Mouse (Mus musculus) heart, postnatal 0 days (tissue): Measurements from ENCODE around the gene Moap1. TPM values are rescaled to one million over a fixed set of nuclear protein-coding genes. Genes with fewer than 3 reads are reported as not detected.
A peak's percentile ranks its signal among the peaks of the same experiment; 100 is the strongest.

ENCODE experiments used
- ATAC-seq: fragments of 200-750 bp; cut with Nextera tagmentation; 2 replicates; pipeline ENCODE4 v1.8.0; 2017; ENCODE audit warnings: low read depth, moderate number of reproducible peaks, moderate library complexity; ENCODE audit not compliant: insufficient read depth
- DNase-seq: peaks from one replicate; pipeline ENCODE4 v3.0.0-alpha.2; 2016; ENCODE audit warnings: low spot score
- H3K27ac ChIP-seq: fragments of 300-500 bp; sonication (generic); 2 replicates; pipeline ENCODE4 v1.5.1; 2014; ENCODE audit warnings: low read depth, mild to moderate bottlenecking
- H3K27me3 ChIP-seq: fragments of 300-500 bp; sonication (generic); 2 replicates; pipeline ENCODE4 v1.6.1; 2014; ENCODE audit warnings: low read length, mixed read lengths; ENCODE audit not compliant: control insufficient read depth, insufficient read depth
- H3K36me3 ChIP-seq: fragments of 300-500 bp; sonication (generic); replicated peaks from 2 replicates; pipeline ENCODE4 v1.6.1; 2014; ENCODE audit warnings: low read length, mixed read lengths; ENCODE audit not compliant: control insufficient read depth, insufficient read depth
- H3K4me1 ChIP-seq: fragments of 300-500 bp; sonication (generic); 2 replicates; pipeline ENCODE4 v1.6.1; 2014; ENCODE audit warnings: antibody characterized with exemption; ENCODE audit not compliant: control insufficient read depth, insufficient read depth
- H3K4me2 ChIP-seq: fragments of 300-500 bp; sonication (generic); 2 replicates; pipeline ENCODE4 v1.6.1; 2014; ENCODE audit warnings: low read depth, mild to moderate bottlenecking, low read length, moderate library complexity
- H3K4me3 ChIP-seq: fragments of 300-500 bp; sonication (generic); 2 replicates; pipeline ENCODE4 v1.5.1; 2014; ENCODE audit warnings: low read depth, low read length
- H3K9ac ChIP-seq: fragments of 300-500 bp; sonication (generic); replicated peaks from 2 replicates; pipeline ENCODE4 v1.6.1; 2014; ENCODE audit warnings: low read depth, low read length, mixed read lengths
- H3K9me3 ChIP-seq: fragments of 300-500 bp; sonication (generic); replicated peaks from 2 replicates; pipeline ENCODE4 v1.6.1; 2016; ENCODE audit warnings: low read length; ENCODE audit not compliant: control insufficient read depth
- CTCF ChIP-seq: IDR thresholded peaks from 2 replicates; pipeline ENCODE4 v1.5.1; 2016; ENCODE audit warnings: antibody characterized with exemption, control low read depth, low read depth
- EP300 ChIP-seq: IDR thresholded peaks from 2 replicates; pipeline ENCODE4 v1.6.1; 2016; ENCODE audit warnings: antibody characterized with exemption, low read depth
- WGBS: fragments of 180-500 bp; shearing (Covaris S2); extraction: QIAGEN DNeasy Blood & Tissue Kit; methylation state at CpG from one replicate; pipeline ENCODE4 v1.1.7; 2014; 5-methylcytosine and 5-hydroxymethylcytosine counted together
- polyA plus RNA-seq: library from polyadenylated mRNA; unstranded; fragments of >200 nt; fragmentation: Nextera tagmentation; extraction: Ambion mirVana; gene quantifications from 2 replicates; pipeline ENCODE4 v1.2.1, GENCODE M21; 2015
- total RNA-seq: library from RNA; depleted of rRNA; stranded (reverse); fragments of >200 nt; gene quantifications from 2 replicates; pipeline ENCODE4 v1.2.3, GENCODE M21; 2014; ENCODE audit warnings: low replicate concordance

Moap1 gene
- total and polyA plus RNA-seq, 2 experiments from 2014 or later, result 11.6 TPM; not detected in 1

- peak; percentile 59 for DNase-seq
- Histone ChIP-seq H3K4me2 (no peak overlapping the region), H3K4me1 (no peaks in the 10 kb centered on the region), H3K27ac (no peak overlapping the region), H3K9ac (no peak overlapping the region), H3K36me3 (no peaks in the 10 kb centered on the region), H3K4me3 (no peak overlapping the region), H3K27me3 (no peaks in the 10 kb centered on the region), H3K9me3 (no peaks in the 10 kb centered on the region)
- peak; percentile 77; the same call in 1 of the 2 replicates for ATAC-seq
- WGBS, result 26% methylated on average over 13 of the region's 13 CpGs
- TF ChIP-seq EP300, result no peak
- peak; percentile 84 for TF ChIP-seq CTCF
Measured at GRCm38 (mm10) chr12:102719552-102720315, 23.7 kb downstream of the Moap1 start.

- Histone ChIP-seq H3K9me3 (no peaks in the 10 kb centered on the region), H3K4me2 (no peak overlapping the region), H3K4me1 (peaks cover 7% of the 10 kb centered on the region; the same call in 1 of the 2 replicates), H3K4me3 (no peak overlapping the region), H3K9ac (no peak overlapping the region), H3K27ac (no peak overlapping the region), H3K36me3 (no peaks in the 10 kb centered on the region), H3K27me3 (no peaks in the 10 kb centered on the region)
- no peak for TF ChIP-seq EP300
- no peak for TF ChIP-seq CTCF
- ATAC-seq (no peak), DNase-seq (no peak)
- 79% methylated on average over 10 of the region's 10 CpGs for WGBS
Measured at GRCm38 (mm10) chr12:102714654-102715395, 28.6 kb downstream of the Moap1 start.

GRCm38 (mm10) chr12:102714116-102714515, 29.3 kb downstream of the Moap1 start:
- TF ChIP-seq CTCF (no peak), EP300 (no peak)
- H3K4me1 ChIP-seq, result peaks cover 7% of the 10 kb centered on the region; the same call in 1 of the 2 replicates
- no peak for ATAC-seq
- no peak for DNase-seq
- no peaks in the 10 kb centered on the region for H3K27me3 ChIP-seq
- H3K27ac ChIP-seq, result no peak overlapping the region
- H3K36me3 ChIP-seq, result no peaks in the 10 kb centered on the region
- H3K9me3 ChIP-seq, result no peaks in the 10 kb centered on the region
- H3K4me3 ChIP-seq, result no peak overlapping the region
- WGBS, result 81% methylated on average over 2 of the region's 2 CpGs
- H3K9ac ChIP-seq, result no peak overlapping the region
- H3K4me2 ChIP-seq, result no peak overlapping the region

GRCm38 (mm10) chr12:102713153-102713865, 30.2 kb downstream of the Moap1 start:
- WGBS, result 51% methylated on average over 20 of the region's 20 CpGs
- no peaks in the 10 kb centered on the region for H3K36me3 ChIP-seq
- no peaks in the 10 kb centered on the region for H3K9me3 ChIP-seq
- no peak for TF ChIP-seq EP300
- no peak for TF ChIP-seq CTCF
- ATAC-seq (peak; percentile 36; the same call in 1 of the 2 replicates), DNase-seq (no peak)
- H3K4me2 ChIP-seq, result peak overlapping the region; percentile 39
- H3K27ac ChIP-seq, result peak overlapping the region; percentile 48; the same call in 1 of the 2 replicates
- peak overlapping the region; percentile 45 for H3K9ac ChIP-seq
- H3K4me1 ChIP-seq, result peaks cover 7% of the 10 kb centered on the region; the same call in 1 of the 2 replicates
- no peaks in the 10 kb centered on the region for H3K27me3 ChIP-seq
- H3K4me3 ChIP-seq, result no peak overlapping the region

- H3K4me2 ChIP-seq, result no peak overlapping the region
- H3K27ac ChIP-seq, result no peak overlapping the region
- DNase-seq (no peak), ATAC-seq (no peak)
- TF ChIP-seq CTCF, result no peak
- no peak for TF ChIP-seq EP300
- WGBS, result 59% methylated on average over 4 of the region's 4 CpGs
- 0 out of 2 replicates have a peak, but pooled peaks cover 8% of the 10 kb centered on the region for H3K27me3 ChIP-seq
- peaks cover 7% of the 10 kb centered on the region; the same call in 1 of the 2 replicates for H3K4me1 ChIP-seq
- no peak overlapping the region for H3K4me3 ChIP-seq
- no peaks in the 10 kb centered on the region for H3K9me3 ChIP-seq
- no peak overlapping the region for H3K9ac ChIP-seq
- H3K36me3 ChIP-seq, result no peaks in the 10 kb centered on the region
Measured at GRCm38 (mm10) chr12:102710851-102711375, 32.5 kb downstream of the Moap1 start.
